Mouse (Mus musculus) liver, embryonic 14.5 days (tissue): ENCODE measurements around the gene Olfr1471.

Experiments
- CTCF ChIP-seq: IDR thresholded peaks from 2 replicates; pipeline ENCODE4 v1.5.1; 2016; ENCODE audit warnings: antibody characterized with exemption, low read depth, control low read depth
- EP300 ChIP-seq: IDR thresholded peaks from 2 replicates; pipeline ENCODE4 v1.6.1; 2016; ENCODE audit warnings: antibody characterized with exemption, low read depth

DNA sequence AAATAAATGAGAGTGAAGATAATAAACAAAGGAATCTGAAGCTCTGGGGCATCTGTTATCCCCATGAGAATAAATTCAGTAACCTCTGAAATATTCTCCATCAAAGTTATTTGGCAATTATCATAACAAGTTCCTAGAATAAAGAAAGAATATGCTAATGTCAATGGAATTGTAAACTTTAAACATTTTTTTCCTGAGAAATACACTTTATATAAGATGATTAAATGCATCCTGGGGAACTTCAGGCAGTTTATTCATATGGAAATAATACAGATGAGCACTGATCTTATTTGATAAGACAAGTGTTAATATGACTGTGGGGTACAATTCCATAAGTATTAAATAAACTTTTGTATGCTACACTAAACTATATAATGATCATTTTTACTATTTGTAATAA, 36.9 kb downstream of the Olfr1471 start, which contains the start of gene Olfr1475:
- TF ChIP-seq CTCF, result no peak
- no peak for TF ChIP-seq EP300
